15 mouse cellular contexts compared by ENCODE assay signal in genomic region chr19:32227175-32227574, GRCm38 (mm10).
"Had no signal": no experiment of that assay in that cellular context is flagged by ENCODE, and none has a peak within 500 bp of the region (broad histone marks: within the 10 kb centered on the region; RNA-seq: fewer than 3 reads in every experiment).

No protein-coding gene starts in this region.

- DNase-seq: kidney, adult 9 months; kidney, postnatal 14 days; lung, embryonic 14.5 days; lung, postnatal 10 days; lung, postnatal 4 days; spleen, adult 18-20 months; thymus, adult 2 months; thymus, postnatal 25 days had no signal

- ATAC-seq: hindbrain, embryonic 16.5 days; inflammation-experienced regulatory T-cells, adult 6 months; intestine, postnatal 0 days; midbrain, embryonic 15.5 days had no signal

- H3K27ac ChIP-seq: limb, embryonic 15.5 days; midbrain, embryonic 10.5 days; midbrain, embryonic 15.5 days; neural tube, embryonic 12.5 days had no signal

- H3K4me2 ChIP-seq: limb, embryonic 15.5 days; lung, embryonic 14.5 days; midbrain, embryonic 15.5 days; neural tube, embryonic 12.5 days had no signal

- H3K36me3 ChIP-seq: midbrain, embryonic 15.5 days; neural tube, embryonic 12.5 days had no signal

- H3K27me3 ChIP-seq: limb, embryonic 15.5 days; midbrain, embryonic 15.5 days; neural tube, embryonic 12.5 days had no signal

- H3K4me3 ChIP-seq: limb, embryonic 15.5 days; midbrain, embryonic 10.5 days; midbrain, embryonic 15.5 days; neural tube, embryonic 12.5 days had no signal

- H3K4me1 ChIP-seq: midbrain, embryonic 15.5 days; neural tube, embryonic 12.5 days had no signal

- H3K9ac ChIP-seq: limb, embryonic 15.5 days; lung, embryonic 14.5 days; midbrain, embryonic 15.5 days; neural tube, embryonic 12.5 days had no signal

- H3K9me3 ChIP-seq: limb, embryonic 15.5 days; midbrain, embryonic 10.5 days; midbrain, embryonic 15.5 days; neural tube, embryonic 12.5 days had no signal
